Mouse (Mus musculus): ENCODE measurements around the gene Onecut3. TPM values are rescaled to one million over a fixed set of nuclear protein-coding genes. Genes with fewer than 3 reads are reported as not detected.

Gene Onecut3
- polyA plus RNA-seq, 1 experiment = 0.03 TPM

GRCm38 (mm10) chr10:80559431-80559830 is 64.8 kb downstream of the Onecut3 start:
- 91% methylated on average over 7 of the region's 7 CpGs for WGBS
- H3K4me1 ChIP-seq (replicated peaks; ENCODE audit: control insufficient read depth, insufficient read depth, low read length) = peaks cover 38% of the 10 kb centered on the region
- TF ChIP-seq CTCF (IDR thresholded peaks at IDR 0.05; ENCODE audit: borderline replicate concordance, control insufficient read depth, extremely low read depth, insufficient read depth, low read length, poor library complexity) (no peak), POLR2A (IDR thresholded peaks at IDR 0.05; ENCODE audit: control insufficient read depth, extremely low read depth, insufficient read depth, low read length, poor library complexity) (no peak)
- H3K27ac ChIP-seq (ENCODE audit: control insufficient read depth, insufficient read depth, low read length) = no peak overlapping the region
- no peak overlapping the region for H3K4me3 ChIP-seq (ENCODE audit: control insufficient read depth, insufficient read depth, low read length)
- H3K36me3 ChIP-seq (ENCODE audit: control insufficient read depth, insufficient read depth, low read length) = no peaks in the 10 kb centered on the region
- DNase-seq = no peak
- no peaks in the 10 kb centered on the region for H3K27me3 ChIP-seq (ENCODE audit: control insufficient read depth, insufficient read depth, low read length)

GRCm38 (mm10) chr10:80560621-80561020 is 66.0 kb downstream of the Onecut3 start:
- no peak for DNase-seq
- H3K27me3 ChIP-seq (ENCODE audit: control insufficient read depth, insufficient read depth, low read length) = no peaks in the 10 kb centered on the region
- peak overlapping the region; percentile 65 for H3K4me3 ChIP-seq (ENCODE audit: control insufficient read depth, insufficient read depth, low read length)
- TF ChIP-seq POLR2A (IDR thresholded peaks at IDR 0.05; ENCODE audit: control insufficient read depth, extremely low read depth, insufficient read depth, low read length, poor library complexity) (no peak), CTCF (IDR thresholded peaks at IDR 0.05; ENCODE audit: borderline replicate concordance, control insufficient read depth, extremely low read depth, insufficient read depth, low read length, poor library complexity) (no peak)
- H3K27ac ChIP-seq (ENCODE audit: control insufficient read depth, insufficient read depth, low read length) = no peak overlapping the region
- WGBS = 0% methylated on average over 13 of the region's 13 CpGs
- no peaks in the 10 kb centered on the region for H3K36me3 ChIP-seq (ENCODE audit: control insufficient read depth, insufficient read depth, low read length)
- H3K4me1 ChIP-seq (replicated peaks; ENCODE audit: control insufficient read depth, insufficient read depth, low read length) = peaks cover 40% of the 10 kb centered on the region

GRCm38 (mm10) chr10:80561116-80561944 is 66.7 kb downstream of the Onecut3 start, which contains the start of gene Rexo1:
TSS of gene Rexo1 (minus strand) at chr10:80561560.
- peak; percentile 95 for DNase-seq
- Histone ChIP-seq H3K27me3 (ENCODE audit: control insufficient read depth, insufficient read depth, low read length) (no peaks in the 10 kb centered on the region), H3K4me3 (ENCODE audit: control insufficient read depth, insufficient read depth, low read length) (peak within 1 kb of the TSS; percentile 65), H3K4me1 (replicated peaks; ENCODE audit: control insufficient read depth, insufficient read depth, low read length) (peaks cover 45% of the 10 kb centered on the region), H3K27ac (ENCODE audit: control insufficient read depth, insufficient read depth, low read length) (peak within 1 kb of the TSS; percentile 41; the same call in 1 of the 2 replicates), H3K36me3 (ENCODE audit: control insufficient read depth, insufficient read depth, low read length) (no peaks in the 10 kb centered on the region)
- TF ChIP-seq CTCF (IDR thresholded peaks at IDR 0.05; ENCODE audit: borderline replicate concordance, control insufficient read depth, extremely low read depth, insufficient read depth, low read length, poor library complexity) = peak; percentile 65; the same call in 1 of the 2 replicates
- TF ChIP-seq POLR2A (IDR thresholded peaks at IDR 0.05; ENCODE audit: control insufficient read depth, extremely low read depth, insufficient read depth, low read length, poor library complexity) = peak; percentile 69
- under 1% methylated on average over 72 of the region's 72 CpGs for WGBS

GRCm38 (mm10) chr10:80566375-80567092 is 71.9 kb downstream of the Onecut3 start:
- TF ChIP-seq POLR2A (IDR thresholded peaks at IDR 0.05; ENCODE audit: control insufficient read depth, extremely low read depth, insufficient read depth, low read length, poor library complexity) = no peak
- peak; percentile 94; the same call in 1 of the 2 replicates for TF ChIP-seq CTCF (IDR thresholded peaks at IDR 0.05; ENCODE audit: borderline replicate concordance, control insufficient read depth, extremely low read depth, insufficient read depth, low read length, poor library complexity)
- DNase-seq = peak; percentile 93
- Histone ChIP-seq H3K4me3 (ENCODE audit: control insufficient read depth, insufficient read depth, low read length) (no peak overlapping the region), H3K36me3 (ENCODE audit: control insufficient read depth, insufficient read depth, low read length) (no peaks in the 10 kb centered on the region; the same call in 1 of the 2 replicates), H3K27me3 (ENCODE audit: control insufficient read depth, insufficient read depth, low read length) (no peaks in the 10 kb centered on the region), H3K27ac (ENCODE audit: control insufficient read depth, insufficient read depth, low read length) (peak overlapping the region; percentile 19), H3K4me1 (replicated peaks; ENCODE audit: control insufficient read depth, insufficient read depth, low read length) (peaks cover 46% of the 10 kb centered on the region)
- WGBS = 20% methylated on average over 17 of the region's 17 CpGs

Other genes with a start within 250 kb of the Onecut3 start
- gene Ndufs7, start 245.7 kb upstream of the Onecut3 start, polyA plus RNA-seq (2012; rRNA removed) = 531 and 647 TPM in 2 replicates
- 6.0 and 6.4 TPM in 2 replicates for gene Gamt, start 233.8 kb upstream of the Onecut3 start, polyA plus RNA-seq (2012; rRNA removed)
- 134 and 166 TPM in 2 replicates for gene Dazap1, start 233.3 kb upstream of the Onecut3 start, polyA plus RNA-seq (2012; rRNA removed)
- gene Rps15, start 202.4 kb upstream of the Onecut3 start, polyA plus RNA-seq (2012; rRNA removed) = 2,172 and 2,371 TPM in 2 replicates
- 0.40 and 0.57 TPM in 2 replicates for gene Apc2, start 198.9 kb upstream of the Onecut3 start, polyA plus RNA-seq (2012; rRNA removed)
- 78.9 and 93.8 TPM in 2 replicates for gene 2310011J03Rik, start 174.3 kb upstream of the Onecut3 start, polyA plus RNA-seq (2012; rRNA removed)
- 11.7 and 14.1 TPM in 2 replicates for gene Pcsk4, start 165.3 kb upstream of the Onecut3 start, polyA plus RNA-seq (2012; rRNA removed)
- gene Reep6, start 164.9 kb upstream of the Onecut3 start, polyA plus RNA-seq (2012; rRNA removed) = 2.0 and 3.5 TPM in 2 replicates
- 4.6 and 9.0 TPM in 2 replicates for gene Adamtsl5, start 146.4 kb upstream of the Onecut3 start, polyA plus RNA-seq (2012; rRNA removed)
- gene Plk5, start 138.4 kb upstream of the Onecut3 start, polyA plus RNA-seq (2012; rRNA removed) = 0.17 and 0.22 TPM in 2 replicates
- 34.9 and 38.2 TPM in 2 replicates for gene Mex3d, start 107.2 kb upstream of the Onecut3 start, polyA plus RNA-seq (2012; rRNA removed)
- 268 and 290 TPM in 2 replicates for gene Mbd3, start 95.3 kb upstream of the Onecut3 start, polyA plus RNA-seq (2012; rRNA removed)
- 1,246 and 1,699 TPM in 2 replicates for gene Uqcr11, start 88.0 kb upstream of the Onecut3 start, polyA plus RNA-seq (2012; rRNA removed)
- gene Tcf3, start 61.2 kb upstream of the Onecut3 start, polyA plus RNA-seq (2012; rRNA removed) = 341 and 425 TPM in 2 replicates
- gene Atp8b3, start 44.3 kb downstream of the Onecut3 start, polyA plus RNA-seq (2012; rRNA removed) = 0.20 and 0.31 TPM in 2 replicates
- gene Rexo1, start 66.7 kb downstream of the Onecut3 start, polyA plus RNA-seq (2012; rRNA removed) = 188 and 209 TPM in 2 replicates
- gene Klf16, start 82.5 kb downstream of the Onecut3 start, polyA plus RNA-seq (2012; rRNA removed) = 31.0 and 46.9 TPM in 2 replicates
- 310 and 359 TPM in 2 replicates for gene Abhd17a, start 95.5 kb downstream of the Onecut3 start, polyA plus RNA-seq (2012; rRNA removed)
- 151 and 156 TPM in 2 replicates for gene Scamp4, start 108.0 kb downstream of the Onecut3 start, polyA plus RNA-seq (2012; rRNA removed)
- 42.9 and 48.2 TPM in 2 replicates for gene Adat3, start 108.0 kb downstream of the Onecut3 start, polyA plus RNA-seq (2012; rRNA removed)
- gene Gm49322, start 111.2 kb downstream of the Onecut3 start, polyA plus RNA-seq (2012; rRNA removed) = 7.5 and 8.1 TPM in 2 replicates
- gene Csnk1g2, start 128.0 kb downstream of the Onecut3 start, polyA plus RNA-seq (2012; rRNA removed) = 492 and 499 TPM in 2 replicates
- 94.7 and 103 TPM in 2 replicates for gene Btbd2, start 162.2 kb downstream of the Onecut3 start, polyA plus RNA-seq (2012; rRNA removed)
- gene Mknk2, start 183.3 kb downstream of the Onecut3 start, polyA plus RNA-seq (2012; rRNA removed) = 606 and 621 TPM in 2 replicates
- 252 and 261 TPM in 2 replicates for gene Mob3a, start 207.1 kb downstream of the Onecut3 start, polyA plus RNA-seq (2012; rRNA removed)
- gene Izumo4, start 207.3 kb downstream of the Onecut3 start, polyA plus RNA-seq (2012; rRNA removed) = 56.4 and 66.9 TPM in 2 replicates
- 182 and 195 TPM in 2 replicates for gene Ap3d1, start 247.4 kb downstream of the Onecut3 start, polyA plus RNA-seq (2012; rRNA removed)